20 mouse cellular contexts compared by ENCODE assay signal in the genomic region with DNA sequence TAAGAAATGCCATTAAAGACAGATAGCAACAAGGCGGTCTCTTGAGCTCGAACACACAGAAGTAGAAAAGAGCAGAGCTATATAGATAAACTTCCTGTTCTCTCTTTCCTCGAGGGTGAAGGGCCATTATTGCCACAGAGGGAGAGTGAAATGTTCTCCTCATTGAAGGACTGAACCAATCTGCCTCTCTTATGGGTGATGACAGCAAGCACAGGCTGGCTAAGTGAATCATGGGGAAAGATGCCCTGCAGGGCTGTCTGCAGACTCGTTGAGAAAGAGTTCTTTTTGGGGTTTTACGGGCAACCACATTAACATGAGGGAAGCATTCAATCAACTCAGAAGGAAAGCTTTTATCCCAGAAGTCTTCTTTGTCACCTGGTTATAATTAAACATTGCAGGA. TPM values are rescaled to one million over a fixed set of nuclear protein-coding genes. Genes with fewer than 3 reads are reported as not detected.
DNase-seq lines count a peak whose midpoint lies in the region; ATAC-seq lines count a peak whose summit lies in the region.
"Had no signal": no experiment of that assay in that cellular context is flagged by ENCODE, and none has a peak within 500 bp of the region (broad histone marks: within the 10 kb centered on the region; RNA-seq: fewer than 3 reads in every experiment).

No protein-coding gene starts in this region.

- peak; percentile 85 for ATAC-seq in granulocyte monocyte progenitor cell, adult 5-6 weeks (replicated peaks; ENCODE audit: poor library complexity, severe bottlenecking)
- peak; percentile 57 for ATAC-seq in megakaryocyte, adult 5-6 weeks (ENCODE audit: poor library complexity, severe bottlenecking)
- ATAC-seq: activated CD4-positive, CD25-positive, alpha-beta regulatory T cell, adult 4 months; forebrain, embryonic 14.5 days; forebrain, embryonic 16.5 days; Patski had no signal

- peak; percentile 67 for DNase-seq in 3T3-L1 (ENCODE audit: low read depth, low spot score)
- no peak for DNase-seq in adrenal gland, postnatal 4 days (ENCODE audit: low spot score in 2 of 2)
- no peak for DNase-seq in lung, postnatal 36 days
- no peak for DNase-seq in thymus, postnatal 0 days (ENCODE audit: low spot score)
- DNase-seq: adrenal gland, adult 8-10 months; adrenal gland, postnatal 14 days; adrenal gland, postnatal 36 days; cerebellum, adult 11 months; cerebellum, adult 18-20 months; cerebellum, adult 8-10 months; cerebellum, adult 9-11 months; cerebellum, postnatal 14 days; cerebellum, postnatal 36 days; embryo, embryonic 11 days had no signal

RNA-seq across cellular contexts. Expression of gene Casd1, which starts 21.0 kb away (rescaled TPM):
- total RNA-seq in granulocyte monocyte progenitor cell, adult 5-6 weeks (2014; fragmentation: Nextera tagmentation), result 28.5 TPM in 2 replicates
- total RNA-seq in granulocyte monocyte progenitor cell, adult 5-6 weeks (2017), result 40.8 and 48.0 TPM in 2 replicates
- 28.1 and 31.5 TPM in 2 replicates for total RNA-seq in megakaryocyte, adult 5-6 weeks (2015)
- total RNA-seq in megakaryocyte, adult 5-6 weeks (2017), result 62.1 and 68.1 TPM in 2 replicates
- 10 to 100 TPM; 36.8 to 43.8 TPM for total RNA-seq in adrenal gland, postnatal 4 days (2021)
- 15.0 and 16.8 TPM in 2 replicates for polyA plus RNA-seq in thymus, postnatal 0 days (2015; fragmentation: Nextera tagmentation; extraction: Ambion mirVana)
